12 mouse cellular contexts compared by ENCODE assay signal in the genomic region with DNA sequence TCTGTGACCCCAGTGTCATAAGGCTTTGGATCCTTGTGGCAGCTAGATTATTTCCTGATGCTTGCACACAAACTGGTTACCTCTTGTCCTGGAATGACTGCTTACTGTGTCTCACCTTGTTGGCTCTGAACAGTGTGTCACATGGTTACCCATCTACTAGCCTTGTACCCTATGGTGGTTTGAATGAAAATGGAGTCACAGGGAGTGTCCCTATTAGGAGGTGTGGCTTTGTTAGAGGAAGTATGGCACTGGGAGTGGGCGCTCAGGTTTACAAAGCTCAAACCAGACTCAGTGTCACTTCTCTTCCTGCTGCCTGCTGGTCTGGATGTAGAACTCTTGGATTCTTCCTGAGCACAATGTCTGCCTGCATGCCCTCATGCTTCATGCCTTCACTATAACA.
"Had no signal": no experiment of that assay in that cellular context is flagged by ENCODE, and none has a peak within 500 bp of the region (broad histone marks: within the 10 kb centered on the region; RNA-seq: fewer than 3 reads in every experiment).

No protein-coding gene starts in this region.

- H3K36me3 ChIP-seq: limb, embryonic 10.5 days; liver, embryonic 12.5 days; midbrain, embryonic 13.5 days had no signal

- H3K4me2 ChIP-seq: liver, embryonic 12.5 days; lung, embryonic 14.5 days; midbrain, embryonic 13.5 days had no signal

- H3K9me3 ChIP-seq: limb, embryonic 10.5 days; liver, embryonic 12.5 days; midbrain, embryonic 13.5 days had no signal

- ATAC-seq: liver, embryonic 12.5 days; midbrain, embryonic 13.5 days had no signal

- H3K4me3 ChIP-seq: left cerebral cortex, adult 2 months; limb, embryonic 10.5 days; liver, embryonic 12.5 days; midbrain, embryonic 13.5 days had no signal

- H3K9ac ChIP-seq: liver, embryonic 12.5 days; lung, embryonic 14.5 days; midbrain, embryonic 13.5 days had no signal

- H3K27me3 ChIP-seq: liver, embryonic 12.5 days had no signal

- H3K27ac ChIP-seq: left cerebral cortex, adult 2 months; limb, embryonic 10.5 days; liver, embryonic 12.5 days; midbrain, embryonic 13.5 days had no signal

- DNase-seq: kidney, postnatal 10 days; kidney, postnatal 4 days; lung, embryonic 14.5 days; lung, postnatal 10 days; lung, postnatal 4 days; right cerebral cortex, adult 18-20 months; thymus, adult 2 months; thymus, postnatal 25 days had no signal
